Mouse (Mus musculus): Measurements from ENCODE around the gene Atxn2. TPM values are rescaled to one million over a fixed set of nuclear protein-coding genes. Genes with fewer than 3 reads are reported as not detected.
A peak's percentile ranks its signal among the peaks of the same experiment; 100 is the strongest.

Gene Atxn2
- total RNA-seq, 2 experiments from 2014 or later: 248 to 251 TPM

DNA sequence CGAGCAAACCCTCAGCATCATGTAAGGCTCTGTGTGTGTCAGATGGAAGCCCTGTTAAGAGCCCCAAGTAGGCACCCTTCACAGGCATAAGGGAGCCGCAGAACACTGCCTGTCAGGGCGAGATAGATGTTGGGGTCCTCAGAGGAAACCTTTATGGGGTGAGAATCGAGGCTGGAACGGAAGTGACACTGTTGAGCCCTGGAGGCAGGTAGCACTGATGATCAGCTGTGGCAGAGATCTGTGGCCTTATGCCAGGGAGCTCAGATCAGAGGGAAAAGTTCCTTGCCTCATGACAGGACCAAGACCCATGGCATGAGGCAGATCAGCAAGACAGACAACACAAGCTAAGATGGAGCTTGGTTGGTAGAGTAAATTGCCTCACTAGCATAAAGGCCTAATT lies 110.0 kb downstream of the Atxn2 start:
- no peak for DNase-seq (ENCODE audit: extremely low spot score in 1 of 2, low spot score in 2 of 2)
- no peak overlapping the region for H3K27ac ChIP-seq
- intact Hi-C loops (cut with DNase I): no loop called here
- H3K4me3 ChIP-seq: no peak overlapping the region
- TF ChIP-seq CTCF (IDR thresholded peaks at IDR 0.05): no peak

DNA sequence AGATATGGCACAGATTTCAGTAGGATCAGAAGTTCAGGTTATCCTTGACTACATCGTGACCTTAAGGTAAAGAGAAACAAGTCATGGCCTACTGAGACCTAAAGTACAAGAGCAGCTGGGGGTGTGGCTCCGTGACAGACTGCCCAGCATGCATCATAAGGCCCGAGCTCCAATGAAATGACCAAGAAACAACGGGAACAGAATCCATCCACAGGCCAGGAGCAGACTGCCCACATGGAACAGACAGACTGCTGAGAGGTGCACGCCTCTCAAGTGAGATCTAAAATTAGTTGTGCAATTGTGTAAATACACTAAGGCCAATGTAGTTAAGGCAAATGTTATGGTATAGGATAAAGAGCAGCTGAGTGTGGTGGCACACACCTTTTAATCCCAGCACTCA lies 110.4 kb downstream of the Atxn2 start:
- Histone ChIP-seq H3K4me3 (no peak overlapping the region), H3K27ac (no peak overlapping the region)
- intact Hi-C loops (cut with DNase I): no loop called here
- DNase-seq (ENCODE audit: extremely low spot score in 1 of 2, low spot score in 2 of 2): no peak
- no peak for TF ChIP-seq CTCF (IDR thresholded peaks at IDR 0.05)

- DNase-seq (ENCODE audit: extremely low spot score in 1 of 2, low spot score in 2 of 2): no peak
- H3K27ac ChIP-seq: no peak overlapping the region; the same call in 1 of the 2 replicates
- intact Hi-C loops (cut with DNase I): no loop called here
- TF ChIP-seq CTCF (IDR thresholded peaks at IDR 0.05): no peak
- no peak overlapping the region for H3K4me3 ChIP-seq
Measured at GRCm38 (mm10) chr5:121822786-121823505, 111.8 kb downstream of the Atxn2 start.

- Histone ChIP-seq H3K27ac (no peak overlapping the region), H3K4me3 (no peak overlapping the region)
- no peak for TF ChIP-seq CTCF (IDR thresholded peaks at IDR 0.05)
- intact Hi-C loops (cut with DNase I): no loop called here
- no peak for DNase-seq (ENCODE audit: extremely low spot score in 1 of 2, low spot score in 2 of 2)
Measured at GRCm38 (mm10) chr5:121823668-121824067, 112.5 kb downstream of the Atxn2 start.

DNA sequence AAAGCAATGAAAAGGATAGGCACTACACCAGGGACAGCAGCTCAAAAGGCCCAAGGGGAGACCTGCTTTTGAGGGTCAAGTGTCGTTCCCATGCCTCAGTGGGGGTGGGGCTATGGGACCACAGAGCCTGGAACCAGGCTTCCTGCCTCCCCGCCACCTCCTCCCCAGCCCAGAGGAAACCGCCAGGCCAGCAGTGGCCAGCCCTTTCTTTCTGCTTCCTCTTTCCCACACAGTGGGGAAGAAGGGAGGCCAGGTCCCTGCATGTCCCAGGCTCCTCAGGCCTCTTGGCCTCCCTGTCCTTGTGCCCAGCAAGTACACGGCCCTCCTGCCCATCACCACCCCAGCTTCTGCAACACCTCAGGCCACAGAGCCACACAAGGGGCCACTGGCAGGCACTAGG lies 113.0 kb downstream of the Atxn2 start:
- Histone ChIP-seq H3K4me3 (no peak overlapping the region), H3K27ac (peak overlapping the region; percentile 54)
- TF ChIP-seq CTCF (IDR thresholded peaks at IDR 0.05): no peak
- intact Hi-C loops (cut with DNase I): no loop called here
- no peak for DNase-seq (ENCODE audit: extremely low spot score in 1 of 2, low spot score in 2 of 2)

GRCm38 (mm10) chr5:121825606-121826005 lies 114.5 kb downstream of the Atxn2 start:
- Histone ChIP-seq H3K27ac (no peak overlapping the region), H3K4me3 (no peak overlapping the region)
- DNase-seq (ENCODE audit: extremely low spot score in 1 of 2, low spot score in 2 of 2): no peak
- intact Hi-C loops (cut with DNase I): no loop called here
- TF ChIP-seq CTCF (IDR thresholded peaks at IDR 0.05): no peak

DNA sequence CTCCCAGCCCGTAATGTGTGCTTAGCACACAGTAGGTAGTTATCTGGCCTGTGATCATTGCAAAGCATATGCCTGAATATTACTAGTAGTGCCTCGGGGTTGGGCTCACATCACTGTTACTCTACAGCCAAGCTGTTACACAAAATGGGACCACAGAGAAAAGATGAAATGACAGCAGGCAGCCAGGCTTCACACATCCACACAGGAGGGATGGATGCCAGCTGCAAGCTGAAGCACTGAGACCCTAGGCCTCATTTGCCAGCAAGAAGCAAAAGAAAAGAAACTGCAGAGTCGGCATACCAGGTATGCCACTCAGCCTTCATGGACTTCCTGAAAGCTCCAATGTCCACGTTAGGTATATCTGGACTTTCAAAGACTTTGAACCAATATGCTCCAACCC lies 116.7 kb downstream of the Atxn2 start:
- no peak for TF ChIP-seq CTCF (IDR thresholded peaks at IDR 0.05)
- intact Hi-C loops (cut with DNase I): no loop called here
- no peak overlapping the region for H3K27ac ChIP-seq
- DNase-seq (ENCODE audit: extremely low spot score in 1 of 2, low spot score in 2 of 2): no peak
- H3K4me3 ChIP-seq: no peak overlapping the region

DNA sequence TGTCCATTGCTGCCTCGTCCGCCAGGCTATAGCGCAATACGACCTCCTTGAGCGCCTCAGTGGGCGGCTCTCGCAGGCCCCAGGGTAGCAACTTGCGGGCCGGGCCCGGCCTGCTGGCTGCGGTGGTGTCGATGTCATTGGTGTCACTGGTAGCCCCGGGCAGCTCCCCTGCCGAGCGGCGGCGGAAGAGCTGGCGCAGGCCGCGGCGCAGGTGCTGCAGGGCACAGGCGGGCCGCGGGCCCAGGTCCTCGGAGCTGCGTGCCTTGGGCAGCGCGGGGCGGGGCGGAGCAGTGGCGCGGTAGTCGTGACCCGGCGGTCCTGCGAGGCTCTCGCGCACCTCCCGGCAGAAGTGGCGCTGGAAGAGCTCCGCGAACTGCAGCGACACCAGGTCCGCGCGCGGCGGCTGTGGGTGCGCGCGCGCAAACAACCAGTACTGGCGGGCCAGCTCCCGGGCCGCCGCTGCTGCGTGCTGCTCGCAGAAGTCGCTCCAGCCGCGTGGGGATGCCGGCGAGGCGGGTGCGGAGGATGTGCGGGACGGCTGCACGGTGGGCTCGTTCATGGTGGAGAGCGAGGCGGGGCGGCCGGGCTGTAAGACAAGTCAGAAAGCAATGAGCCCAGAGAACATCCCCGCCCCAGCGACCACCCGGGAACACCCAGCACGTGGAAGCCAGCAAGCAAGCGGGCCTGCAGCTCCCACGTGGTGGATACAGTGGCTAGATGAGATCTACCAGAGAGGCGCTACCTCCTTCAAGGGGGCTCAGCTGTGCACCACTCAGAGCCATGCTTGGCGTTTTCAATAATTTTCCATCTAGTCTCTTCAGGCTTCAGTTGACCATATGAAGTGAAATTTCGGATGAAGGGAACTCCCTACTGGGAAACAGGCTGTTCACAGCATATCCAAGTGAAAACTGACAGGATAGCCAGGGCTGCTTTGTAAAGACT lies 117.6 kb downstream of the Atxn2 start:
- H3K4me3 ChIP-seq: peak overlapping the region; percentile 37
- TF ChIP-seq CTCF (IDR thresholded peaks at IDR 0.05): no peak; the same call in 1 of the 2 replicates
- intact Hi-C loops (cut with DNase I): no loop called here
- no peak overlapping the region for H3K27ac ChIP-seq
- DNase-seq (ENCODE audit: extremely low spot score in 1 of 2, low spot score in 2 of 2): peak; percentile 49 to 63

DNA sequence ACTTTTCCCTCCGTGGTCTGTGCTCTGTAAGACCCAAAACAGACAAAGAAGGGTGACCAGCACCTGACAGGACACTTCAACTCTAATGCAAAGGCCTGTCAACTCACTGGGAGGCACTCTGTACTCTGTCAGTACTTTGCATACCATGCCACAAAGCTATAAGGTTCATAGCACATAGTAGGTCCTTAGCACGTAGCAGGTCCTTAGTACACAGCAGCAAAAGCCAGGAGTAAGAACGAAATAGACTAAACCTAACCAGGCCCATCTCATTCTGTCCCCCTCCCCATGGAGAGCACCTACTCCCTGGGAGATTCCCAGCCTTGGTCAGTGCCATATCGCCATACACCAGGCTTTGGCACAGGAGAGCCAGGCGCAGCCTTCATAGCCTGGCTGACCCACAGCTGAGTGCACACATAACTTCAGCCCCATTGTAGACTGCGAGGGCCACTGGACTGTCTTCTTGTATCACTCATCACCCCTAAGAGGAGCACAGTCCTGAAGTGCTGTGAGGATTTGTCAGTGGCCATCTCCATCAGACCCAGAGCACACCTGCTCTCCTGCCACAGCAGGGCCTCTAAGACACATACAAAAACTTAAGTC lies 120.0 kb downstream of the Atxn2 start:
- no peak for TF ChIP-seq CTCF (IDR thresholded peaks at IDR 0.05)
- DNase-seq (ENCODE audit: extremely low spot score in 1 of 2, low spot score in 2 of 2): no peak
- intact Hi-C loops (cut with DNase I): no loop called here
- Histone ChIP-seq H3K4me3 (no peak overlapping the region), H3K27ac (no peak overlapping the region)

DNA sequence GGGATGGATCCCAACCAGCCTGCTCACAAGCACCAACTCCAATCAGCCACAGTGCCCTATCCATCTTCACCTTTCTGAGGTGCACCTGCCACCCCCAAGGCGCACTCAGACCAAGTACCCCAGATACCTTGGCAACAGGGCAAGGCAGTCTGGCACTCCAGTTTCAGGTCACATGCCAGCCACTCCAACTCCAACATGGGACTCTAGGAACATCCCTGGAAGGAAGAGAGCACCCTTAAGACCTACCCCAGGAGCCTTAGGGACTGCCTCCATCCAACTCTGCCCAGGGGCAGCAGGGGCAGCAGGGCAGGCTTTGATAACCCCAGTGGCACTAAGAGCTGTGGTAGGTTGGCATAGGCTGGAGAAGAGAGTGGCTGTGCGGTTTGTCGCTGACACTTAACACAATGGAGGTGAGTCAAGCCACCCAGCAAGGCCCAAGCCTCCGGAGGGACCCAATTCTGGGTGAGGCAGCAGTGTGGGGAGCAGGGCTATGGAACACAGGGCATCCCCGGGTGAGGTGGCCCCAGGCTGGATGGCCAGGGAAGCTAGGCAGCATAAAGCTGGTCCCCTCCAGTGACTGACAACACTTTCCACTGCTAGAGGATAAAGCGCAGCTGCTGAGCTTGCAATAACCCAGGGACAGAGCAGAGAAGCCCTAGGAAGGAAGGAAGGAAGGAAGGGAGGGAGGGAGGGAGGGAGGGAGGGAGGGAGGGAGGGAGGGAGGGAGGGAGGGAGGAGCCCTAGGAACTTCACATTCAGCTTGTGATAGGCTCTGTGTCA lies 121.4 kb downstream of the Atxn2 start:
- Histone ChIP-seq H3K27ac (no peak overlapping the region), H3K4me3 (no peak overlapping the region)
- no peak for DNase-seq (ENCODE audit: extremely low spot score in 1 of 2, low spot score in 2 of 2)
- TF ChIP-seq CTCF (IDR thresholded peaks at IDR 0.05): no peak
- intact Hi-C loops (cut with DNase I): no loop called here

GRCm38 (mm10) chr5:121833159-121833558 lies 122.0 kb downstream of the Atxn2 start:
- H3K27ac ChIP-seq: no peak overlapping the region
- intact Hi-C loops (cut with DNase I): no loop called here
- DNase-seq (ENCODE audit: extremely low spot score in 1 of 2, low spot score in 2 of 2): no peak
- H3K4me3 ChIP-seq: no peak overlapping the region
- TF ChIP-seq CTCF (IDR thresholded peaks at IDR 0.05): no peak

Data from left cerebral cortex, adult 2 months (tissue).